Mouse (Mus musculus) gastrocnemius, postnatal 10 days (tissue): ENCODE results near the gene Zfp128. TPM values are rescaled to one million over a fixed set of nuclear protein-coding genes. Genes with fewer than 3 reads are reported as not detected.
A peak's percentile ranks its signal among the peaks of the same experiment; 100 is the strongest.
"Not testable (repeated sequence)": the region's sequence is repeated elsewhere in the genome, so short reads cannot be mapped to it uniquely, and the experiment has no call there.

ENCODE experiments used
- DNase-seq: peaks from one replicate; pipeline ENCODE4 v3.0.0; 2021; ENCODE audit warnings: mixed read lengths
- long read RNA-seq, 2 experiments: library from polyadenylated mRNA; stranded (forward); transcript quantifications; one replicate each; pipeline ENCODE4 v2.0.0; 2021
- total RNA-seq, 2 experiments: library from RNA; stranded (reverse); gene quantifications; 2 replicates each; pipeline ENCODE4 v1.2.3; 2021

The Zfp128 gene
- total RNA-seq, result 1 to 10 TPM; 2.1 to 3.0 TPM
- long read RNA-seq, experiment 1, transcript Zfp128-202 (4 exons, 3,834 nt), result major isoform, 6 of 6 reads
- long read RNA-seq, experiment 1, partial matches to known transcripts, result 0 of 6 reads
- long read RNA-seq, experiment 1, other reads (novel, unspliced or antisense), result 0 of 6 reads
- long read RNA-seq, experiment 2, partial matches to known transcripts, result 0 of 4 reads
- long read RNA-seq, experiment 2, other reads (novel, unspliced or antisense), result 0 of 4 reads

DNA sequence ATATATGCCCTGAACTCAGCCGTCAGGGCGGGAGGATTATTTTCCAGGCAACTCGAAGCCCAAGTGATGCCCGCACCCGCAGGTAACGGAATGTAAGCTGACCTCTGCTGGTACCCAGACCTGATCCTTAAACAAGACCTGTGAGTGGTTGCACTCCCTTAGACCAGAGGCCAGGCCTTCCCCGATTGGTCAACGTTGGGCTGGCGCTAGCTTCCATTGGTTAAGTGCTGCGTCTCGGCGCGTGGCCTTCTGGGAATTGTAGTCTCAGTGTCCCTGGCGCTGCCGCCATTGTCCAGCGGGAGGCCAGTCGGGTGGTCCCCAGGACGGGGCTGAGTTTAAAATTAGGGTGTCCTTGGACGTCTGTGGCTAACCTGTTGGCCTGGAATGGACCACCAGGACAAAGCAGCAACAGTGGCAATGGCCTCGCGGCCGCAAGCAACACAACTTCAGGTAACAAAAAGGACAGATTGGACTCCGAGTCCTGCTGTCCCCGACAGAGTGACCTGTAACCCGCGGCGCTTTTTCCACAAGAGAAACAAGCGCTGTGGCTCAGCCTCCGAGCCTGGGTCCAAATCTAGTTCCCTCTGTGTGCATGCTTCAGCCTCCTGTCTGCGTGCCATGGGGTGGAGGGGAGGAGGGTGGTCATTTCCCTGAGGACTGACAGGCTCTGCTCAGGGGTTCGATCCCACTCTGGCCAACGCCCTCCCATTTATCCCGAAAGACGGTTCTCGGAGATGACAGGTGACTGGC is at the start of gene Zfp128:
Zfp128 (plus strand) TSS at position 267 of the 750 bp plus-strand sequence.
- DNase-seq, result peak; percentile 91

DNA sequence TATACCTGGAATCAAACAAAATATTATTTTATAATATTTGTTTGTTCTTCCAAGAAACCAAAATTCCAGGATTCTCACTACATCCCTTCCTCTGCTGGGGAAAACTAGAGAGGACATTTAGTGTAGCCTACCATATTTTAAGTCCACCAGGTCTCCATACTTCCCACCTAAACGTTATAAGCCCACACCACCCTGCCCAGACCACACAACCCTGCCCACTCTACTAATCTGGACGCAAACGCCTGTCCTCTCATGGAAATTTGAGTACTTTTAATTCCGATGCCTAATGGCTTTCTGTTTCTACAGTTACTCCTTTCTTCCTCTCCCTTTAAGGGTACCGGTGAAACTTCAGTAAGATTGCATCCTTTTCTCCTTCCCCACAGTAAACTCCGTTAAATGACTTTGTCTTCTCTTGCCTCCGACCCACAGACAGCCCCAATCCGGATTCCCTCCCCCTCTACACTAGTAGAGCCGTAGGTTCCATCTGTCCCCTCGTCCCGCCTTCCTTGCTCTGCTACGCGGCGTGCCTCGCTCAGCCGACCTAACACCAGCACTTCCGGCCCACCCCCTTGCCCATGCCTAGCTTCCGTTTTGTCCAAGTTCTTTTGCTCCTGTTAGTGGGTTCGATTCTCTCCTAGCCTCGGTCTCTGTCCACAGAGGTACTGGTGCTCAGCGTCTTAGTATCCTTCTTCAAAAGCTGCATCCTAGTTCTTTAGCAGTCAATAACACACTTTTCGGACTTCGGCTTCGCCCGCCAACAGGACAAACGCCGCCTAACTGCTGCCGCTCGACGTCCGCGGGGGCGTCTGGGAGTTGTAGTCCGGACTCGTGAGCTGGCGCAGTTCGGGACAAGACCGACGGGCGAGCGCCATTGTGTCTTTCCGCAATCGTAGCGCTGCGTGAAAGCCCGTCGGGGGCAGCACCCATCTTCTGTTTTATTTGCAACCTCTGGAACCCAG is 46.5 kb upstream of the Zfp128 start, which contains the start of gene Zfp110:
Zfp110 (plus strand) TSS at position 600 of the 959 bp plus-strand sequence.
- peak; percentile 85 for DNase-seq

DNA sequence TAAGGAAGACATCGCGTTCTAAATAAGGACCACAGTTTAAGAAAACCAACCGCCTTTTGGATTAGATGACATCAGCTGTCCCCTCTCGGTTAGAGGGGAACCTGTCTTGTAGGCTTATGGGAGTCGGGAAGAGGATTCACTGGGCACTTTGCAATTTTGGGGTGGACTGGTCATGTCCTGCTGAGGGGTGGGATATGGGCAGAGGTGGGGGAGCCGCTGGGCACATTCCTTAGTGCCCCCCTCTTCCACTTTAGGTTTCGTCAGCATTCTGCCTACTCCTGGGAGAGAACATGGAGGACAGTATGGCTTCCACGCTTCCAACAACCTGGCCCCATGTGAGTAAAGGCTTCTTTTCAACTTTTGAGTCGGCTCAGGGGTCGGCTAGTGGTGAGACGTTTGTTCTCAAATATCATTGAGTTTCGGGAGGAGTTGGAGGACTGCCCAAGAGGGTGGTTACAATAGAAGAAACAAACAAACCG is 45.7 kb upstream of the Zfp128 start:
- peak; percentile 26 for DNase-seq

DNA sequence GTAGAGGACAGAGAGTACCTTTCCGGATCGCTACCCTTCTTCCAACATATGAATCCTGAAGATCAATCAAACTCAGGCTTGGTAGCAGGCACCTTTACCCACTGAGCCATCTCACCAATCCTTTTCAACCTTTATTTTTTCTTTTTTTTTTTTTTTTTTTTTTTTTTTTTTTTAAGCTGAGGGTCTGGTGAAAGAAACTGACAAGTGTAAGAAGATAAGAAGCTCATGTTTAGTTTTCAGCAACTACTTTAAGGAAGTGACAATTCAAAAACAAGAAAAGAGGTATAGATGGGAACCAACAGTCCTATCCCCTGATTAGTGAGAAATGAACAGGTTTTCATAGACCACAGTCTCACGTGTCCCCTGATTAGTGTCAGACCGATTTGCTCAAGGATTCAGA is 45.2 kb upstream of the Zfp128 start:
- DNase-seq, result no peak

DNA sequence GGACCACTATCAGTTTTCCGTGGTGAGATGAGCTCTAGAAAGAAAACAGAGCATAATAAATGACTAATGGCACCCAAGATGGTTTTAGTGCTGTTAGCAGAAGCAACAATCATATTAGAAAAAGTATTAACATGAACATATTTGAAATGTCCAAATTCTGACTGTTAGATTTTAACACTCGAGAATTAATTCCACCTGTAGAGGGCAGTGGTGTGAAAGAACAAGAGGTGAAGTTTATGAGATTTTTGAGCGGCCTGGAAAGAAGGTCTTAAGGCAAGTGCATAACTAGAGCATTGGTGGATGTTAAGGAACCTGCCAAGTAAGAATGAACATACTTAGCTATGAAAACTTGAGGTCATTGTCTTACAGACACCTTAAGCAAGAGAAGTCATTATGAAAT is 6.7 kb upstream of the Zfp128 start:
- DNase-seq, result no peak

DNA sequence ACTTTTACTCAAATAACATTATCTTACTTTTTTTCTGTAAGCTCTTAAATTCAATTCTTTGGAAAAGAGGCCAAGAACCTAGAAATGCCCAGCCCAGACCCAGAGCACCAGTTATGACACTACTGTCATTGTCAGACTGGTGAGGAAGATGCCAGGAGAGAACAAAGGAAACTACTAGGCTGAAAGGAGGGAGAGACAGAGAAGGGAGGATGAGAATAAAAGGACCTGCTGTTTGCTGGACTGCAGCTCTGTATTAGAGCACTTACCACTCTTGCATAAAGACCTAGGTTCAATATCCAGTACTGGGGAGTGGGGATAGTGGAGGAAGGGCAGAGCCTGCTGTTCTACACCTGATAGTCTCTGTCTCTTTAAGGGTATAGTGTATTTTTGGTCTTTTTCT is 941 bp upstream of the Zfp128 start:
- no peak for DNase-seq

DNA sequence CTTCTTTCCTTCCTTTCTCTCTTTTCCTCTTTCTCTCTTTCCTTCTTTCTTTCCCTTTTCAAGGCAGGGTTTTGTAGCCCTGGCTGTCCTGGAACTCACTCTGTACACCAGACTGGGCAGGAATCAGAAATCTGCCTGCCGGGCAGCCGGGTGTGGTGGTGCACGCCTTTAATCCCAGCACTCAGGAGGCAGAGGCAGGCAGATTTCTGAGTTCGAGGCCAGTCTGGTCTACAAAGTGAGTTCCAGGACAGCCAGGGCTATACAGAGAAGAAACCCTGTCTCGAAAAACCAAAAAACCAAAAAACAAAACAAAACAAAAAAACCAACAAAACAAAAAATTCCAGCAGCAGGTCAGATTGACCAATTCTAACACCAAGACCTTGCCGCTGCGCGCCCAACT is 480 bp upstream of the Zfp128 start:
- DNase-seq, result not testable (repeated sequence)

DNA sequence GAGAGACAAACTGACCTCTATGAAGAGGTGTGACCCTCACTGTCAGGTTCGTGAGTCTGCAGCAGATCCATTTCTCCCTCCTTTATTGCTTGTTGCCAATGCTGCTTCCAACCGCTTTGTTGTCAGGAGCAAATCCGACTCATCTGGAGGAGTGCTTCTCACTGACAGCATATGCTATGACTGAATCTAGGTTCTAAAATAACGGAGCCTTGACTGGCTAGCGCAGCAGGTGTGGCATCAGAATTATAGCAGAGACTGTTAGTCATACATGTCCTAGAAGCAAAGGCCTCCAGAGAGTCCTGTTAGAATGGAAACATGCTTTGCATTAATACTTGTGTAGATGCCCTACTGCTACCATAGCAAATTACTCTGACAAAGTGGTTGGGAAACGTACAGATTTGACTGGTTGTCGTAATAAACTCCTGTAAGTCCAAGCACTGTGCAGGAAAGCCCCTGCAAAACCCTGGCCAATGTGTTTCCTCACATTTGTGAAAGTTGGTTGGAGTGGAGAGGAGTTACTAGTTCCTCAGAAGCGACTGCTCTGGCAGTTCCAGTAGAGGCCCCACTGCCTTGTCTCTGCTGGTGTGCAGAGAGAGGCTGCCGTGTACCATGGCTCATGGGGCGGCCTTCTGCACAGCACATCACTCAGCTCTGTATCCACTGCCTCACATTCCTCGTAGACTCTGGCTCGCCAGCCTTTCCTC is 5.7 kb downstream of the Zfp128 start:
- DNase-seq, result no peak

DNA sequence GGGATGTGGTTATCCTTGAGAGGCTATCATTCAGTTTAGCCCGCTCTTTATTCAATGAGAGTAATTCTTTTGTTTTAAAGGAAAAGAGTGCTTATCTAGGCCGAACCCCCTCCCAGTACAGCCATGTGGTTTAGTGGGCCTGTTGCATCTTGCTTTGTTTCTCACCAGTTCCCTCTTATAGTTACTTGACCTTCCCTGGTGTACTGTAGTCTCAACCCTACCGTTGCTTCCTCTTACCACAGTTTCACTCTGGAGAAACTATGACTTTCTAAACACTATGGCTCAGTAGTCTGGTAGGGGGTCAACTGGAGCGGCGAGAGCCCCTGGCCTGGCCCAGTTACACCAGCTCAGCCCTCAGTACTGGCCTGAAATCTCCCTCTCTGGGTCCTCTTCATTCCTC is 6.6 kb downstream of the Zfp128 start:
- no peak for DNase-seq

DNA sequence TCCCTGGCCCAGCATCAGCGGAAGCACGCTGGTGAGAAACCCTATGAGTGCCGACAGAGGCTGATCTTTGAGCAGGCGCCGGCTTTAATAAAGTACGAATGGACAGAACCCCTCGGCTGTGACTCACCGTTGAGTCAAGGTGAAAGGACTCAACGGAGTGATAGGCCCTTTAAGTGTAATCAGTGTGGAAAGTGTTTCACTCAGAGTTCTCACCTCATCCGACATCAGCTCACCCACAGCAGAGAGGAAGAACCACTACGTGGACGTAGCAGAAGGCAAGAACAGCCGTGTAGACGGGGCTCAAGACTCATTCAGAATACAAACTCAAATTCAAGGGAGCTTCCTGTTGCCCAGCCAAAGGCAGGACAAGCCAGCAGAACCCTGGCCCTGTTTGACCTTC is 10.0 kb downstream of the Zfp128 start:
- no peak for DNase-seq

DNA sequence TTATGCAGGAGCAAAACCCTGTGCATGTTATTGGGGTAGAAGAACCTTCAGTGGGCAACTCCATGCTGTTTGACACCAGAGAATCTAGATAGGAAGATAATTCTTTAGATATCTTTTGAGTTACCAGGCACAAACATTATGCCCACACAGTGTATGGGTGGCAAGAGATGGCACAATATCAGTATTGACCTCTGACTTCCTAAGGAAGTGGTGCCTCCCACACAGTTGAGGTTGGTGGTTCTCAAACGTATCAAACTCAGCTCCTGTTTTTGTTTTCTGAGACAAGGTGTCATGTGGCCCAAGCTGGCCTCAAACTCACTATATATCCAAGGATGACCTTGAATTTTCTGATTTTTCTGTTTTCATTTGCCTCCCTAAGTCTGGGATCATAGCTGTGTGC is 10.4 kb downstream of the Zfp128 start:
- DNase-seq, result no peak

DNA sequence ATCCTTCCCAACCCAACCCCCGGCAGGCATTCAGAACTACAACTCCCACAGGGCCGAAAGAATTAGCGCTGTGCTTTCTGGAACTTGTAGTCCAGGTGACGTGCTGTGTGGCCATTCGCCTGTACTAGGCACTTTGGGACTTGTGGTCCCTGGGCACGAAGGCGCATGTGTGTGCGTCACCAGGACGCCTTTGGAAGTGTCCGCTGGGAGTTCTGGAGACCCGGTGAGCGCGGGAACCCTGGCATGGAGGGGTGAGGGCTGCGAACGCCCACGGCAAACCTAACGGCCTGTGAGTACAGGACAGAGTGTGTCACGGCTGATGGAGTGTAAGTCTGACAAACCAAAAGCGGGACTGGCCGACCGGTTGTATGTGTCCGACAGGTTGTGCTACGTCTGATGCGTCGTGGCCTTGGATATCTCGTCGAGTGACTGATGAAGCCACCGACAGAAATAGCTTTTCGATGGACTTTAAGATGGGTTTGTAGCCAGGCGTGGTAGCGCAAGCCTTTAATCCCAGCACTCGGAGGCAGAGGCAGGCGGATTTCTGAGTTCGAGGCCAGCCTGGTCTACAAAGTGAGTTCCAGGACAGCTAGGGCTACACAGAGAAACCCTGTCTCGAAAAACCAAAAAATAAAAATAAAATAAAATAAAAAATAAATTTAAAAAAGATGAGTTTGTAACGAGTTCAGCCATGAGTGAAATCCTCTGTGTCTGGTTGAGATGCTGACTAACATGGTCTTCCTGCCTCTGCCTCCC is 16.9 kb downstream of the Zfp128 start, which contains the start of gene Zscan22:
Zscan22 (plus strand) TSS at position 161 of the 756 bp plus-strand sequence.
- peak; percentile 84 for DNase-seq

DNA sequence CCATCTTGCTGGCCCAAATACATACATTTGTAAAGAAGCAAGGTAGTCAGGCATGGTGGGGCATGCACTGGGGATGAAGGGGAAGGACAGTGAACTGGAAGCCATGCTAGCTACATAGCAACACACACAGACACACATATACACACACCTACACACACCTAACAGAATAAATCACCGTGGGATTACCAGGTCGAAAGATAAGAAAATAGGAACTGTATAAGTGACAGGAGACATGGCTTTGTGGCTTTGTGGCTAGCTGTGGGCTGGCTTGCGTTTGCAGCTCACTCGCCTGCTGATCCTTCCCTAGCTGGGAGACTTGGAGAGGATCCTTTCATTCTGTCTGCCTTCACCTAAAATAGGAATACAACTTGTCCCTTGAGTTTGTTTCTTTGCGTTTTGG is 20.5 kb downstream of the Zfp128 start:
- DNase-seq, result no peak

DNA sequence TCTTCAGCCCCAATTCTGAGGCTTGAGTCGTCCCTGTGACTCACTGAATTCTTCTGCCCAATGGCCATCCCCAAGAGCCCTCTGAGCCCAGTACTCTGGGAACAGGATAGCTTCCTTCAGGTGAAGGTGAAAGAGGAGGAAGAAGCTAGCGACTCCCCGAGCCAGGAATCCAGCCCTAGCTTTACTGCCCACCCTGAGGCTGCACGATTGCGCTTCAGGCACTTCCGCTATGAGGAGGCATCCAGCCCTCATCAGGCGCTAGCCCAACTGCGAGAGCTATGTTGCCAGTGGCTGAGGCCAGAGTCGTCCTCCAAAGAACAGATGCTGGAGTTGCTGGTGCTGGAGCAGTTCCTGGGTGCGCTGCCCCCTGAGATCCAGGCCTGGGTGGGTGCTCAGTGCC is 22.6 kb downstream of the Zfp128 start:
- DNase-seq, result no peak

DNA sequence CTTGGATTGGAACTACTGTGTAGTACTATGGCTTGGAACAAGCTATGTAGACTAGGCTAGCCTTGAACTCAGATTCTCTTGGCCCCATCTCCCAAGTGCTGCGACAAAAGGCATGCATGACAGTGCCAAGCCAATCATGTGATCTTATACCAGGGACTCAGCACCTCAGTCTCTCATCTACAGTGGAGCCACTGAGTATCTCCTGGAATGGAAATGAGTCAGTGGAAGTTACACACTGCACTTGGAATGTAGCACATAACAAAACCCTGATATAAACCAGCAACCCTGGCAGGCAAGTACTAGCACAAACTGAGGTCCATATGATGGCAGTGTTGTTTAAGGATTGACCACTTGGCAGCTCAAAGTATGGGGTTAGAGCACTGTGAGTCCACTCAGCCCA is 24.2 kb downstream of the Zfp128 start:
- DNase-seq, result no peak

DNA sequence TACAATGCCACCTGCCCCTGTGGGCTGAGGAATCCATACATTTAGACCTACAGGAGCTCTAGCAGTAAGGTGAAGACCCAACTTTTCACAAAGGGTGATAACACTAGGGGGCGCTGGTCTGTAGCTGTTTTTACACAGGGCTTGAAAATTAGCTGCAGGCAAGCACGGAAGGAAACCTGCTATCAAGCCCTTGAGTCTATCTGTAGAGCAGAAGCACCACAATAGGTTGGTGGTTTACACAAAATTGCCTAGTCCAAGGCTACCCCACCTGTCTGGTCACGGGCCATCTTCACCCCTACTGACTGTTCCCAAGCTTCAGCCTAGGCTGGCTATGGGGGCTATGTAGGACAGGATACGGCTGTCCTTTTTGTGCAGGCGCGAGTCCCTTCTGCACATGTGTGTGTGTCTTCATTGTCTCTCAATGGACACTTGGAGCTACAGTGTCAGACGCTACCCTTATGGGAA is 28.6 kb downstream of the Zfp128 start:
- DNase-seq, result peak; percentile 74

DNA sequence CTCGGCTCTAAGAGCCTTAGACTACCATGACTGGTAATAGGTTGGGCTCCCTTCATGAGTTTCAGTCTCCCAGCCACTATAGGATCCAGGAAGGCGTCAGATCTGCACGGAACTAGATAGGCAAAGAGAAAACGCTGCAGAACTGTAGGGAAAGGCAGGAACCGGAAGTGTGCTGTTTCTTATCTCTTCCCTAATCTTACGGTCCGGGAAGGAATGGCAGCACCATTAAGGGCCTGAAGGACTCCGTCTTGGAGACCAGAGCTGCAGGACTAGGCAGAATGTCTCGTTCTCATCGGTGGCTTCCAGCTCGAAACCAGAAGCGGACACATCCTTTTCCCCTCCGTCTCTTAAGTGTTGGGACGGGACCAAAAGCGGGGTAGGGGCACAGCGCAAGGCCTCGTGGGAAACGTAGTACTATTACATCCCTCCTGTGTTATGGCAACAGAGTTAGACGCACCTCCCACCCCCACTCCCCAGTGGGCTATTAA is 29.2 kb downstream of the Zfp128 start:
- peak; percentile 40 for DNase-seq

DNA sequence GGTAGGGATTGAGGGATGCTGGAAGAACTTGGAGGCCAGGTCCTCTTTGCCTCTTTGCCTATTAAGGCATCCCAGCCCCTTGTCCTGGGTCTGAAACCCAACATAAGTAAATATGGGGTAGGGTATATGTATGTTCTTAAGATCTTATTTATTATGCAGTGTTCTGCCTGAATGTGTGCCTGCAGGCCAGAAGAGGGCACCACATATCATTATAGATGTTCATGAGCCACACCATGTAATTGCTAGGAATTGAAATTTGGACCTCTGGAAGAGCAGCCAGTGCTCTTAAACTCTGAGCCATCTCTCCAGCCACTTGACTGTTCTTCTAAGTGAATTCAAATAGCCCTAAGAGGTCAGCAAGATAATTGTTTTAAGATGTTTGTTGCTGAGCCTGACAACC is 32.6 kb downstream of the Zfp128 start:
- no peak for DNase-seq

DNA sequence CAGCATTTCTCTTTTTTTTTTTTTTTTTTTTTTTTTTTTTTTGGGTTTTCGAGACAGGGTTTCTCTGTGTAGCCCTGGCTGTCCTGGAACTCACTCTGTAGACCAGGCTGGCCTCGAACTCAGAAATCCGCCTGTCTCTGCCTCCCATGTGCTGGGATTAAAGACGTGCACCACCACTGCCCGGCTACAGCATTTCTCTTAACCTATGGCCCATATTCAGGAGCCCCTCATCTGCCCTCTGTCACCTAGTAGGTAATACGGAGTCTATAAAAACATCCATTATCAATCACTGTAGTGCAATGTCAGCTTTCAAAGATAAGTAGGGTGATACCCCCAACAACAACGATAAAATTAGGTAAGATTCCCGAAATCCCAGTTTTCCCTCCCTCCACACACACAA is 39.5 kb downstream of the Zfp128 start:
- not testable (repeated sequence) for DNase-seq

DNA sequence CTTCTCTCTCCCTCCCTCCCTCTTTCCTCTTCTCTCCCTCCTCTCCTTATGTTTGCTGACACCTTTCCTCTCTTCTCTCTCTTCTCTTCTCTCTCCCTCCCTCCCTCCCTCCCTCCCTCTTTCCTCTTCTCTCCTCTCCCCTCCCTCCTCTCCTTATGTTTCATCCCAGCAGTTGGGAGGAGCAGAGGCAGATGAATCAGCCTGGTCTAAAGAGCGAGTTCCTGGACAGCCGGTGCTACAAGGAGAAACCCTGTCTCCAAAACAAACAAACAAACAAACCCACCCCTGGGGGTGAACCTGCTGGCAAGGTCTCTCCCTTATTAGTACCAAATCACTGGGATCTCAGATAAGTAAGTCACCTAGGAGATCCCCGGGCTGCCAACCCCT is 40.3 kb downstream of the Zfp128 start:
- DNase-seq, result no peak
